Mouse (Mus musculus) neural tube, embryonic 14.5 days (tissue): ENCODE data around the gene Uri1. TPM values are rescaled to one million over a fixed set of nuclear protein-coding genes. Genes with fewer than 3 reads are reported as not detected.

Experiments
- ATAC-seq: fragments of 200-750 bp; cut with Nextera tagmentation; 2 replicates; pipeline ENCODE4 v1.8.0; 2017; ENCODE audit warnings: low read depth, mild to moderate bottlenecking, moderate TSS enrichment, moderate library complexity
- H3K27ac ChIP-seq: fragments of 300-500 bp; sonication (generic); 2 replicates; pipeline ENCODE4 v1.5.1; 2014; ENCODE audit warnings: low read depth, mild to moderate bottlenecking, control low read depth, low read length, moderate library complexity, mixed read lengths
- H3K27me3 ChIP-seq: fragments of 300-500 bp; sonication (generic); 2 replicates; pipeline ENCODE4 v1.6.1; 2014; ENCODE audit warnings: low read length; ENCODE audit not compliant: control insufficient read depth, insufficient read depth
- H3K36me3 ChIP-seq: fragments of 300-500 bp; sonication (generic); 2 replicates; pipeline ENCODE4 v1.6.1; 2014; ENCODE audit warnings: low read length, mixed read lengths; ENCODE audit not compliant: control insufficient read depth, insufficient read depth
- H3K4me1 ChIP-seq: fragments of 300-500 bp; sonication (generic); 2 replicates; pipeline ENCODE4 v1.6.1; 2014; ENCODE audit warnings: low read length; ENCODE audit not compliant: control insufficient read depth, insufficient read depth
- H3K4me2 ChIP-seq: fragments of 300-500 bp; sonication (generic); 2 replicates; pipeline ENCODE4 v1.6.1; 2014; ENCODE audit warnings: mild to moderate bottlenecking, low read depth, low read length, control low read depth
- H3K4me3 ChIP-seq: fragments of 300-500 bp; sonication (generic); 2 replicates; pipeline ENCODE4 v1.5.1; 2014; ENCODE audit warnings: low read depth, low read length, control low read depth, mixed read lengths
- H3K9ac ChIP-seq: fragments of 300-500 bp; sonication (generic); replicated peaks from 2 replicates; pipeline ENCODE4 v1.6.1; 2014; ENCODE audit warnings: low read depth, mild to moderate bottlenecking, control low read depth, low read length, mixed read lengths
- H3K9me3 ChIP-seq: fragments of 300-500 bp; sonication (generic); 2 replicates; pipeline ENCODE4 v1.6.1; 2016; ENCODE audit warnings: low read length; ENCODE audit not compliant: control insufficient read depth
- WGBS: fragments of 180-500 bp; shearing (Covaris S2); extraction: QIAGEN DNeasy Blood & Tissue Kit; methylation state at CpG from one replicate; pipeline ENCODE4 v1.1.7; 2014; 5-methylcytosine and 5-hydroxymethylcytosine counted together
- polyA plus RNA-seq: library from polyadenylated mRNA; unstranded; fragments of >200 nt; fragmentation: Nextera tagmentation; extraction: Ambion mirVana; gene quantifications from 2 replicates; pipeline ENCODE4 v1.2.1, GENCODE M21; 2014

Gene Uri1
- polyA plus RNA-seq, 1 experiment from 2014 or later, result 36.0 TPM

DNA sequence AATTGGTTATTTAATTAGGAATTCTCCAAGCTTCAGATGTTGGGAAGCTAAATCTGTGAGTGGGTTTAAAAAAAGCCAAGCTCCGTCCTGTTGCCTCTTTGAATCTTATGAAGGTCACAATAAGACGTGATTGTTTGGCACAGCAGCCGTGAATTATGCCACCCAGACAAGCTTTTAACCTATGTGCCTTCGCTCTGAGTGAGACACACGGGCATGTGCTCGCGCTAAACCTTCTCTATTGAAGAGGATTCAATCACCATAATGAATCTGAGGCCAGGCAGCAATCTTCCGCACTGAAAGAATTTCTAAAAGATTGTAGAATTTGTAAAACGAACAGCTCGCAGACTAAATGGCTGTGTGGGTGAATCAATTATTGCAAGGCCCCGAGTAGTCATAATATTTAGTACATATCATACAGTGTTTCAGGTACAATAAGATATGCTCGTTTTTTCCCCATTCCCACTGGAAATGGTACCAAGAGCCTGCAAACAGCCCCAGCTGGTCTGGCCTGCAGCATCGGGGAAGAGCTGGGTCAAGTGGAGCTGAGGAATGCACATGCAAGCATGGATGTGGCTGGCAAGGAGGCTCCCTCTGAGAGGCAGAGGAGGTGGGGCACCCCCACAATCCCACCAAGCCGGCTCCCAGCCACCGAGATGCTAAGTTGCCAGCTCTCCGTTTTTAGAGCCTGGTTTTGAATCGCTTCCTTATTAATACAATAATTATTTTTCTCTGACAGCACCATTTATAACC lies 101.5 kb downstream of the Uri1 start:
- H3K4me2 ChIP-seq, result no peak overlapping the region
- H3K4me3 ChIP-seq, result no peak overlapping the region
- ATAC-seq, result 0 out of 2 replicates have a peak, but pooled peaks have one; percentile 42
- no peaks in the 10 kb centered on the region for H3K9me3 ChIP-seq
- H3K4me1 ChIP-seq, result 0 out of 2 replicates have a peak, but pooled peaks cover 5% of the 10 kb centered on the region
- peak overlapping the region; percentile 34; the same call in 1 of the 2 replicates for H3K27ac ChIP-seq
- WGBS, result 38% methylated on average over 17 of the region's 17 CpGs
- H3K36me3 ChIP-seq, result no peaks in the 10 kb centered on the region
- 0 out of 2 replicates have a peak overlapping the region, but pooled peaks have one; percentile 25 for H3K9ac ChIP-seq
- H3K27me3 ChIP-seq, result no peaks in the 10 kb centered on the region

DNA sequence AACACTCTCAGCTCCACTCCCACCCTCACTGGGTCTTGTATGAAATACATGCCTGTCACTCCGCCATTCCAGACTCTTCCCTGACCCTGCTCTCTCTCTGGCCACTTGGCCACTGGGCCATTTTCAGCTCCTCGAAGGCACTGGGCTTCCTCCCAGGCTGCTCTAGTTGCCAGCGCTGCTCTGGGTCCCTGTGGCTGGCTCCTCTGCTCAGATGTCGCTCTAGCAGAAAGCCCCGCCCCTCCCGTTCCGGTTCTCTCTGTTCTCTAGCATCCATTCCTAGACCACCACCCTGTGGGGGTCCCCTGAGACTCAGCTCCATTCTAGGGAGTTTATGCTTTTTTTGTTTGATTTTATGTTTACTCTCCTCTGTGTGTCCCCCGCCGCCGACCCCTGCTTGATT lies 104.4 kb downstream of the Uri1 start:
- ATAC-seq, result no peak
- no peak overlapping the region for H3K4me3 ChIP-seq
- no peak overlapping the region for H3K4me2 ChIP-seq
- H3K9me3 ChIP-seq, result no peaks in the 10 kb centered on the region
- no peaks in the 10 kb centered on the region for H3K36me3 ChIP-seq
- H3K27ac ChIP-seq, result no peak overlapping the region
- H3K9ac ChIP-seq, result no peak overlapping the region
- WGBS, result 53% methylated on average over 10 of the region's 10 CpGs
- no peaks in the 10 kb centered on the region for H3K27me3 ChIP-seq
- 0 out of 2 replicates have a peak, but pooled peaks cover 5% of the 10 kb centered on the region for H3K4me1 ChIP-seq

DNA sequence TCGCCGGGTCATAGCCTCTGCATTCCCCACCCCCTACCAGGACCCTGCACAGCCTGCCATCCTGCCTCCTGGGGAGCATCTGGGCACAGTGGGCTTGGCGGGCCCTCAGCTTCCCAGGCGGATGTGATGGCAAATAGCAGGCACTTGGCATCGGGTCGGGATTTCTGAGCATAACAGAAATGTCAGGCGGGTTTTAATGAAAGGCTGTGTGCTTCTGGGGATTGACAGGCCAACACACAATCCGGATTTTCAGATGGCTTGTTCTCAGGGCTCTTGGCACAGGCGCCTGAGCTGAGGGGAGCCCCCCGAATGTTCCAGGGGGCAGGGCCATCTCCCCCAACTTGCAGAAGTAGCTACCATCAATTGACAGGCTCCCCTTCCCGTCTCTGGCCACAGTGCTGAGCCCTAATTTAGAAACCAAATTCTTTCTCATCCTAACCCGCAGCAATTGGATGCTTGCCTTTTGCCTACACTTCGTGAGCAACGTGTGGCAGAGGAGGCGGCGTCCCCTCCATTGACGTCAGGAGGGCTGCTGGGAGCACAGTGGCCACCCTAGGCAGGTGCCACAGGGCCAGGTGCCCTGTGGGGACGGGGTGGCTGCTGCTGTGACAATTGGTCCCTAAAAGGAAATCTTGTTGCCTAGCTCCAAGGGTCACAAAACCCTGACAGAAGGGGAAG lies 106.5 kb downstream of the Uri1 start:
- Histone ChIP-seq H3K4me1 (0 out of 2 replicates have a peak, but pooled peaks cover under 1% of the 10 kb centered on the region), H3K4me3 (no peak overlapping the region), H3K36me3 (no peaks in the 10 kb centered on the region), H3K9ac (no peak overlapping the region), H3K27ac (no peak overlapping the region), H3K9me3 (no peaks in the 10 kb centered on the region), H3K27me3 (no peaks in the 10 kb centered on the region), H3K4me2 (no peak overlapping the region)
- 66% methylated on average over 18 of the region's 18 CpGs for WGBS
- no peak for ATAC-seq

DNA sequence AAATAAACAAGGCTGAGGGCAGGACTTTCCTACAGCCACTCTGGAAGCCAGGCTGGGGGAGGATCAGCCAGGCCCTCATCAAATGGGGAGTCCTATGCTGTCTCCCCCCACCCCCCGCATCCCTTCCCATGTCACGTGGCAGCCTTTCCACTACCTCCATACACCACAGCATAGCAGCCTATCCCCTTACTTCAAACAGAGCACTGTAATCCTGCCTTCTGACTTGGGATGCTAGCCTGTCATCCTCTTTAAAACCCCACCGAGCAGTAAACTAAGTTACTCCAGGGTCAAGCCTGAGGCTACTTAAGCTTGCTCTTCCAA lies 111.6 kb downstream of the Uri1 start:
- no peak for ATAC-seq
- no peak overlapping the region for H3K27ac ChIP-seq
- no peak overlapping the region for H3K9ac ChIP-seq
- H3K4me1 ChIP-seq, result no peaks in the 10 kb centered on the region
- WGBS, result 51% methylated on average over 3 of the region's 3 CpGs
- no peak overlapping the region for H3K4me3 ChIP-seq
- H3K4me2 ChIP-seq, result no peak overlapping the region
- no peaks in the 10 kb centered on the region for H3K9me3 ChIP-seq
- H3K36me3 ChIP-seq, result no peaks in the 10 kb centered on the region
- no peaks in the 10 kb centered on the region for H3K27me3 ChIP-seq

DNA sequence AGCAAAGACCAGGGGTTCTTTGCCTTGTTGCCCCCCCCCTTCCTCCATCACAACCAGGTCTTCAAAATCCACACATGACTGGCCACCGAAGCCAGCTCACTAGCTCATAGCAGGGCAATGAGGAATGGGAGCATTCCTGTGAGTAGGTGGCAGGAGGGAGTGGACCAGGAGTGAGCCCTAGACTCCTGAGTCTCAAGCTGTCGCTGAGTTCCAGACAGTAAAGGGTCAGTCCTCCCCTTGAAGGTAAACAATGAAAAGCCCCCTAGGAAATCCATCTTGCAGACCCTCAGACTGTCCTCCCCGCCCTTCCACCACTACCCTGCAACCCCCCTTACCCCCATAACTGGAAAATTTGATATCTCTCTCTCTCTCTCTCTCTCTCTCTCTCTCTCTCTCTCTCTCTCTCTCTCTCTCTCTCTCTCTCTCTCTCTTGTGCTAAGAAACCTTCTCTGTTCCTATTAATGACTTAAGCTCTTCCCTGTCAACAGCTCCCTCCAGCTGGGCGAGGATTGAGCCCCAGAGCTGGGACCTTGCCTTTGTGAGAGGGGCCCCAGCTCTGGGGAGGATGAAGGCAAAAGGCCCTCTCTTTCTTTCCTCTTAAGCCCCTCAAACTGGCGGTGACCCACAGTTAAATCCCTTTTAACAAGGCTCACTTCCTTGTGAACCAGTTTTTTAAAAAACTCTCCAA lies 112.1 kb downstream of the Uri1 start:
- Histone ChIP-seq H3K4me2 (no peak overlapping the region), H3K27me3 (no peaks in the 10 kb centered on the region), H3K4me1 (no peaks in the 10 kb centered on the region), H3K4me3 (no peak overlapping the region), H3K9me3 (no peaks in the 10 kb centered on the region), H3K9ac (no peak overlapping the region), H3K27ac (no peak overlapping the region), H3K36me3 (no peaks in the 10 kb centered on the region)
- 46% methylated on average over 5 of the region's 5 CpGs for WGBS
- ATAC-seq, result no peak

DNA sequence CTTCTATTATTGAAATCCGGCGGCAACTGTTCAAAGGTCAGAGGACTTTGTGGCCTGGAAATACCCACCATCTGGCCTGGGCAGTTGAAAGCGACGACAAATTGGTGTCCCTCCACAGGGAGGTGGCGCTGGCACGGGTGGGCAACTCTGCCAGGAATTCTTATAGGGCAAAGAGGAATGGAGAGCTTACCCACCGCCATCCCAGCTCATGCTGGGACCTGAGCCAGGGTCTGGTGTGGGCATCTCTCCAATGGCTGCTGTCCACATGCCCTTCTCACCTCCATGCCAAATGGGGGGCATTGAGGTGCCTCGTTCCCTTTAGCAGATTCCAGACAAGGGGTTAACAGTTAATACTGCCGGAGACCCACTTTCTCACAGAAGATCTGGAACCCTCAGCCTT lies 113.2 kb downstream of the Uri1 start:
- Histone ChIP-seq H3K4me1 (no peaks in the 10 kb centered on the region), H3K27ac (no peak overlapping the region), H3K4me3 (no peak overlapping the region), H3K27me3 (no peaks in the 10 kb centered on the region), H3K4me2 (no peak overlapping the region), H3K9ac (no peak overlapping the region), H3K36me3 (no peaks in the 10 kb centered on the region), H3K9me3 (no peaks in the 10 kb centered on the region)
- 66% methylated on average over 9 of the region's 9 CpGs for WGBS
- ATAC-seq, result no peak

Other genes starting within 250 kb of the Uri1 start
- gene Zfp536, start 249.9 kb downstream of the Uri1 start, polyA plus RNA-seq, result 45.7 and 54.9 TPM in 2 replicates
- gene Ccne1, start 84.0 kb upstream of the Uri1 start, polyA plus RNA-seq, result 16.4 and 16.7 TPM in 2 replicates
- gene 1600014C10Rik, start 159.7 kb upstream of the Uri1 start, polyA plus RNA-seq, result 31.3 and 32.8 TPM in 2 replicates
- 0.32 and 0.68 TPM in 2 replicates for gene Plekhf1, start 204.5 kb upstream of the Uri1 start, polyA plus RNA-seq
- gene Pop4, start 247.9 kb upstream of the Uri1 start, polyA plus RNA-seq, result 81.2 and 85.0 TPM in 2 replicates